Mouse (Mus musculus) cerebellum, adult 9-10 months (tissue): ENCODE measurements around the gene Mrpl18.
"Not testable (repeated sequence)": the region's sequence is repeated elsewhere in the genome, so short reads cannot be mapped to it uniquely, and the experiment has no call there.

ENCODE experiments used
- DNase-seq: peaks from one replicate; pipeline ENCODE4 v3.0.0; 2022

The Mrpl18 gene

DNA sequence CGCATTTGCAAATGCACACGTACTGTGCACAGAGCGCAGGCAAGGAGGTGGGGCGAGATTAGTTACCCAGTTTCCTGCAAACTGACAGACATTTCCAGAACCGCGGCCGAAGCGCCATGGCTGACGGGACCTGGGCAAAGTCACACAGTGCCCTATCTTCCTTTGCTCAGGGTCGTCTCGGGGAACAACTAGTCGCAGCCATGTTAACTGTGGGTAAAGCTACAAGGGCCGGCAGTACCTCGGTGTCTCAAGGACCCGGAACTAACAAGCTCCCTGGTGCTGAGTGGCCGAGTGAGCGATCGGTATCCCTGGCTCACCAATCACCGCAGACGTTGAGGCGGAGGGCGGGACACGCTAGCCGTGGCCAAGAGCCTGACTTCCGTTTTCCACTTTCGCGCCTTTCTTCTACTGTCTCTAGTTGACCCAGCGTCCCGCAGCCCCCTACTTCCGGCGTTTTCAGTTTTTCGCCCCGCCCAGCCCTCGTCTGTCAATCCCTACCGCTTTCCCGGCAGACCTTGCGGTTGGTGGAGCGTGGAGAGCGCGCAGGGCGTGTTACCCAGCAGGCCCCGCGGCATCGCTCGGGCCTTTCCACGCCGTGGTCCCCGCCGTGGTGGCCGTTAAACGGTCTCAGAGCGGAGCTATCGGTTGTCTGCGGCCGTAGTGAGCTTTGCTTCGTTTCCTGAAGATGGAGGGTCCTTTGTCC is at the start of gene Mrpl18:
Gene Mrpl18, minus strand, starts transcription at position 465 of the 703 bp plus-strand sequence.
- DNase-seq: peak; percentile 99

DNA sequence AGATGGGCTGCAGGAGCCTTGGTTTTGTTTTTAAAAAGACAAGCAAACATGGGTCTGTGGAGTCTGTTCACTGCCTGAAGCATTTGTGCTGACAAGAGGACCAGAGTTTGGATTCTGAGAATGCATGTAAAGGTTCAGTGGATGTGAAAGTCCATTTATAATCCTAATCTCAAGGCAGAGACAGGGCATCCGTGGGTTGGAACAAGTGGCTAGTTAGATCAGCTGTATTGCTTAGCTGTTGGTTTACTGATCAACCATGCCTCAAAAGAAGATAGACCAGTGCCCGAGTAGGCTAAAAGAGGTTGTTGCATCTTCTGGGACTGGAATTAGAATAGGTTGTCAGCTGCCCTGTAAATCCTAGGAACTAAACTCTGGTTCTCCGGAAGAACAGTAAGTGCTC is 47.3 kb upstream of the Mrpl18 start:
- no peak for DNase-seq

DNA sequence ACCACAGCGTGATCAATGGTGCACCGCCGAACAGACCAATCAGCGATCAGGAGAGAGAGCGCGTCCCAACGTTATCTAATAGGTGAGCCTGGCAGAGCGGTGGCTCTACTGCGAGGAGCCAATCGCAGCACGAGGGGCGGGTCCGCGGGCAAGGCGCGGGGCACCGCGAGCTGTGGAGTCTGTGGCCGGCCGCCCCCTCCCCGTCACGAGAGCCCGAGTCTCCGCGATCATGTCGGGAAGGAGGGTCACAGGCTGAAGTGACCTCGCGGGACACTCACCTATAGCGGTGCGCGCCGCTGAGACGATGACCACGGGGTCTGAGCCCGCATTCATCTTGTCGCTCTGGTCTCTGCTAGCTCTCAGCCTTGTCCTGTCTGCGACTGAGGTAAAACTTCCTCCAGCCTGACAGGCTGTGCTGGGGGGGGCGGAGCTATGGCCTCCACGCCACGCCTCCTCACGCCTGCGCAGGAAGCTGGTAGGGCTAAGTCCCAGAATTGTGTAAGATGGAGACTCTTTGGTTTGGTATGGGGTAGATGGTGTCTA is 44.3 kb upstream of the Mrpl18 start, which contains the start of gene Acat2:
Gene Acat2, minus strand, starts transcription at position 417 of the 543 bp plus-strand sequence.
- DNase-seq: peak; percentile 97

DNA sequence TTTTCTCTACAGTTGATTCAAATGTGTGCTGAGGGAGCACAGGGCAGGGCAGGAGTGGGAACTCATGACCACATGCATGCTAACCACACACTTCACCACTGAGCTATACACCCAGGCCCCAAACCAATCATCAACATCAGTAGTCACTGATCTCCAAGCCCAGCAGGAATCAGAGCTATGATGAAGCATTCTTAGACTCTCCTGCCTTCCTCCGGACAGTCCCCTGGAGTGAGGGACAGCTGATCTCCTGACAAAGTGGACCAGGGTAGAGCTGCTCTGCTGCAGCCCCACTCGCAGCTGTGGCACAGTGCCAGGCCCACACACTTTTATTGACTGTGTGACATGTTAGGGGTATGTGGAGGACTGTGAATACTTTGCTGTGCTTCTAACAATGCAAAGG is 43.2 kb upstream of the Mrpl18 start:
- peak; percentile 44 for DNase-seq

DNA sequence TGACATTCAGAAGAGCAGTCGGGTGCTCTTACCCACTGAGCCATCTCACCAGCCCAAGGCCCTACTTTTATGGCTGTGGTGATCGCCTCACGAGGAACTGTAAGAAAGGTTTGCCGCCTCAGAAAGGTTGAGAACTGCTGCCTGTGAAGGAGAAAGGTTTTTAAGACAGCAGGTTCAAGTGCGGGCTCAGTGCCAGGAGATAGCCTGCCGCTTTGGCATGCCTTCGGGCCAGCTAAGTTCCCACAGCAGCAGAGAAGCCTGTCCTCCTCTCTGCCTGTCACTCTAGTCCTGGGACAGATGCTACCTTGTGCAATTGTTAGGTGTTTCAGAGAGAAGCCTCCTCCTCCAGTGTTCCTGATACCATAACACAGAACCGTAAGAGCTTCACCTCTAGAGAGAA is 40.5 kb upstream of the Mrpl18 start:
- DNase-seq: no peak

DNA sequence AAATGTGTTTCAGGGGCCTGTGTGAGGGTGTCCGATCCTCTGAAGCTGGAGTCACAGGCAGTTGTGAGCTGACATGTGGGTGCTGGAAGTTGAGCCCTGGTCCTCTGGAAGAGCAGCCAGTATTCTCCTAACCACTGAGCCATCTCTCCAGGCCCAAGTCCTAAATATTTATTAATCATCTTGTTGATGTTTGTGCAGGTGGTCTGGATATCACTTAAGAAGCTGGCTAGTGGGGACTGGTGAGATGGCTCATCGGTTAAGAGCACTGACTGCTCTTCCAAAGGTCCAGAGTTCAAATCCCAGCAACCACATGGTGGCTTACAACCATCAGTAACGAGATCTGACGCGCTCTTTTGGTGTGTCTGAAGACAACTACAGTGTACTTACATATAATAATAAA is 33.5 kb upstream of the Mrpl18 start:
- DNase-seq: no peak

DNA sequence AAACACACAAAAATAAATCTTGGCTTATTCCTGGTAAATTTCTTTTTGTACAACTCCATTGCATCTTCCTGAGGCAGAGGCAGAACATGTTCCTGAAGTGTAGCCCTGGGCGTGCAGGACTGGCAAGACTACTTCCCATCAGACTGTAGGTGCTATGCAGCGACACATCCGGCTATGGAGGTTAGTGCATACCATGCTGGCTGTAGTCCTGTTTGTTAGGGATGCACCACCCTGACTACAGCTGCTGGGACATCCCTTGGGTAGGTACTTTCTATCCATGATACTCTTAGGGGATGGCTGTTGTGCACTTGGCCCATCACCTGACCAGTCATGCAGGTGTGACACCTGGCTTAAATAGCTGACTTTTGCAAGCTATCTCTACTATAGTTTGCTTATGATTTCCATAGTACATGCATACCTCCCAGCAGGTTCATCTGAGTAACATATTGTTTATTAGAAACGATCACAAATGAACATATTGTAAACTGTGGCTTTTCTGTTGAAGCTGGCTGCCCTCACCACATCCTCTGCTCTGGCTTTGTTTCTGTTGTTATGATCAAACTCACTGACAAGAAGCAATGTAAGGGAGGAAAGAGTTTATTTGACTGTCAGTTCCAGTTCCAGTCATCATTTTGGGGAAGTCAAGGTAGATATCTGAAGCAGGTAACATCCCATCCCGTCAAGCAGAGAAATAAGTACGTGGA is 26.5 kb upstream of the Mrpl18 start:
- DNase-seq: no peak

DNA sequence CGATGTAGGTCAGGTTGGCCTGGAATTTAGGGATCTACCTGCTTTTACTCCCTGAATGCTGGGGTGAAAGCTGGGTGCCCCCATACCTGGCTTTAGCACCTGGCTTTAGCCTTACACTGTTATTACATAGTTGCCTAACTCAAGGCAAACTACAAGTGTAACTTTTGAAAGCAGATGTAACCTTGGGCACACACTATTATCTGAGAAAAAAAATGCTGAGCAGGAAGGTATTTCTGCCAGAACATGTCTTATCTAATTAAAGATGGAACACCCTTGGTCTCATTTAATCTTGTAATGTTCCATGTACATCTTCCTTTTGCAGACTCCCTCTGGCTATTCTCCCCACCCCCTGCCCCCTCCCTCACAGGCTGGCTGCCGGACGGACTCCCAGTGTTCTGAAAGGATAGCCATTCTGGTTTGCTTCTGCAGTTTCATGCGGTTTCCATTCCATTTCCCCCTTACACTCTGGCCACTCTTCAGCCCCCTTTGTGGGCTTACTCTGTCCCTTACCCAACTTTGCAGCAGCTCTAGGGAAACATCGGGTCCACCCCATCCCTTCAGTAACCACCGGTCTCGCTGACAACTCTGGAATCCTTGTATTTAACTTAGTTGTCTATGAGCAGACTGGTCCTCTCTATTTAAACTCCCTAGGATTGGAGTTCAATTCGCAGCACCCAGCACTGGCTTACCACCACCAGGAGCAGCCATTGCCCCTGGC is 25.6 kb upstream of the Mrpl18 start:
- DNase-seq: no peak

DNA sequence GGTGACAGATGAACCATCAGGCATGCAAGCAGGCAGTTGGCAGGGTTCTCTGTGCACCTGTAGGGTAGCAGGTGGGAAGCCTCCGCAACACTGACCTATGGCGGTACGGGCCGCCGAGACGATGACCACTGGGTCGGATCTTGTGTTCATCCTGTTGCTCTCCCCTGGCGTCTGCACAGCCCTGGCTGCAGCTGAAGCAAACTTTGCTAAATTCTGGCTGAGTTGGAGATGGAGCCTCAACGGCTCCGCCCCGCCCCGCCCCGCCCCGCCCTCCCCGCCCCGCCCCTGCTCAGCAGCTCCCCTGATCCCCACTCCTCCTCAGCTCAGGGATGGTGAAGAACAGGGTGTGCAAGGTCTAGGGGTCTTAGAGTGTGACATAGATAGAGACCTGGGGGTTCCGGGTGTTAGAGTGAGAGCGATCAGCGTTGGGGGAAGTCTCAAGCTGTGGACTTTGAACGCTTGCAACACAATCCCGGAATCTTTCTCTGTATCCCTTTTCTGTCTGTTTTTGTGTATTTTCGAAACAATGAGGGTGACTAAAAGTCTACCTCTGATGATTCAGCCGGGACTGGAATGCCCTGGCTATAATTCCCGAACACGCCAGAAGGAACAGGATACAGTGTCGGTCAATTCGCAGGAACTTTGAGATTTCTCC is 24.1 kb upstream of the Mrpl18 start, which contains the start of gene Acat3:
Gene Acat3, minus strand, starts transcription at position 450 of the 655 bp plus-strand sequence.
- DNase-seq: peak; percentile 65

DNA sequence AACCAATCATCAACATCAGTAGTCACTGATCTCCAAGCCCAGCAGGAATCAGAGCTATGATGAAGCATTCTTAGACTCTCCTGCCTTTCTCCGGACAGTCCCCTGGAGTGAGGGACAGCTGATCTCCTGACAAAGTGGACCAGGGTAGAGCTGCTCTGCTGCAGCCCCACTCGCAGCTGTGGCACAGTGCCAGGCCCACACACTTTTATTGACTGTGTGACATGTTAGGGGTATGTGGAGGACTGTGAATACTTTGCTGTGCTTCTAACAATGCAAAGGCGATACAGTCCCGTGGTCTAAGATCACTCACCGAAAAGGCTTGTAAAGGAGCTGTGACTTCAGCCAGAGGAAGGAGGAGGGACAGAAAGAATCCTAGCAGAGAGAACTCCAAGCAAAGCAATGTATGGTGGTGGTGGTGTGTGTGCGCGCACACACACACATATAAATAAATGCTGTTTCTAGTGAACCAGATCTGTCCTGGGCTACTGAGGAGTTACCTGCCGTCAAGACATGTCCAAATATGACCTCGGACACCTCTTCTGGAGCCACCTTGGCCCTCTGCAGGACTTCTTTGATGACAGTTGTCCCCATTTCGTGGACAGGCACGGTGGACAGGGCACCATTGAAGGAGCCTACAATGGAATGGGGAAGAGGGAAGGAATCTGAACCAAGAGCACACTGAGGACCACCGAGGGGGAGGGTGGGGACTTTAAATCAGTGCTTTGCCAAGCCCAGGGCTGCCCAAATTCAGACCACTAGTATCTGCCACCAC is 23.4 kb upstream of the Mrpl18 start:
- DNase-seq: not testable (repeated sequence)

DNA sequence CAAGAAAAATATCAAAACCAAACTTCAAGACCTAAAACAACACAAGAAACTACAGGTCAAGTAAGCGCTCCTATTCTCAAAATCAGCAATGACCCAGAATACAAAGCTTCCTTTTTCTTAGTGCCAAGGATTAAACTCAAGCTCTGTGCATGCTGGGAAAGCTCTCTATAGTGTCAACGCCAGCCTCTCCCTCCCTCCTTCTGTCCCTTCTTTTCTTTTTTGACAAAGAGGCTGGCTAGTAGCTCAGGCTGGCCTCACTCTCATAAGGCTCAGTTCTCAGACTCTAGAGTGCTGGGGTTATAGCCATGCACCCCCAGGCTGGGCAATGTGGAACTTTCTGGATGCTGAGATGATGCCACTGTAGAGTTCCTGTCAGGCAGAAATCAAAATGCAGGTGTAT is 21.9 kb upstream of the Mrpl18 start:
- DNase-seq: no peak

DNA sequence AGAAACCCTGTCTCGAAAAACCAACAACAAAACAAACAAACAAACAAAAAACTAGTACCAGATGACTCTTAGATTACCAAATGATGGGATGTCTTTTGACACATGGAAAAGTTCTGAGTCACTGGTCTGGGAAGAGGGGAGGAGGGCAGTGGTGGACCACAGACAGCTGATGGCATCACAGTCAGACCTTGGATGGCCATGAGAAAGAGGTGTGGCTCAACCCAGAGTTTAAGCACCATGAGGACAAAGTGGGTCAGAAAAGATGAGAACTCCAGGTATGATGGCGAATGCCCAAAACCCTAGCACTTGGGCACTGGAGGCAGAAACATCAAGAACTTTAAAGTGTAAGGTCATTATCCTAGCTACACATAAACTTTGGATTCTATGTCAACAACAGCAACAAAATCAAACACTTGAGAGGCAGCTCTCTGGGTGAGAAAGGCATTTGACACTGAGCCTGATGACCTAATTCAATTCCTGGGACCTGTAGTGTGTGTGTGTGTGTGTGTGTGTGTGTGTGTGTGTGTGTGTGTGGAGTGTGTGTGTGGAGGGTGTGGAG is 21.3 kb upstream of the Mrpl18 start:
- no peak for DNase-seq

DNA sequence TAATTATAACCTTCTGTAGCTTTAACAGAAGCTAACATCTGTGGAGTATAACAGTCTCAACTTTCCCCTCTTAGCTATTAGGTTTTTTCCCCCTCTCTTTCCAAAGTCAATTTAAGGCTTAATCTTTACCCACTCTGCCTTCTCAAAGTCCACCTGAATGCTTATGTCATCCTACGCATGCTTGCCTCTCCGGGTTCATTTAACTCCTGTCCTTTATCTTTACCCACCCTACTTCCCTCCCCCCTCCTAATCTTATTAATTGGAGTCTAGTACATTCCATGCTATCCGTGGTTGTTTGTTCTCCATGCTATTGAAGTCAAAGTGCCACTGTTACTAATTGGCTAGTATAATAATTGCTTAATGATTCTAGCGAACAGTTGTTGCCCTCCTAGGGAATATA is 19.6 kb upstream of the Mrpl18 start:
- no peak for DNase-seq

DNA sequence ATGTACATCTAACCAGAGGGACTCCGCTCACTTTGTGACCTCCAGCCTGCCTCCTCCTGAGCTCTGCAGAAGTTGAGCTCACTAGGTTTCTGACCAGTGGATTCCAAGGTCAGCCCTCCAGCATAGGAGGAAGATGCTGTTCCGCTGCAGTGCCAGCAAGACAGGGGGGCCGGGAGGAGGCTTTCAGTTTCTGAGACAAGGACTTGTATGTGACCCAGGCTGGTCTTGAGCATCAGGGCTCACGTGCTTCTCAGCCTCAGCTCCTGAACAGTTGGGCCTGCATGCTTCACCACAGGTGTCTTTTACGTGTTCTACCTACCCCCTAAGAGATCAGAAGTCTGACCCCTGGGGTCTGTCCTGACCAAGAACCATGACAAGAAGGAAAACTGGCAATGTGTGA is 15.4 kb upstream of the Mrpl18 start:
- DNase-seq: not testable (repeated sequence)

DNA sequence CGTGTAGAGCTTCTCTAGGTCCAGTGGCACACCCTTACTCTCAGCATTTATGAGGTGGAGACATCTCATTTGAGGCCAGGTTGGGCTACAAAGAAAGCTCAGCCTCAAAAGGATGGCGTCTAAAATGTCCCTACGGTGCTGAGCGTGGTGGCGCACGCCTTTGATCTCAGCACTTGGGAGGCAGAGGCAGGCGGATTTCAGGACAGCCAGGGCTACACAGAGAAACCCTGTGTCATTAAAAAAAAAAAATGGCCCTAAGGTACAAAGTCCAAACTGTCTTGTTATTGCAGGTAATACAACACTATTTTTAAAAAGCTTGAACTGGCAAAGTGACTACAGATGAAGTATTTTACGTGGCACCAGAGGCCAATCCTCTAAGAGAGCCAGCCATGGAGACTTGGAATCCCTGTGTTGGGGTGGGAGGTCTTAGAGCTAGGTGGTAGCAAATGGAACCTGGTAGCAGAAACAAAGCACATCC is 9.6 kb upstream of the Mrpl18 start:
- DNase-seq: no peak

DNA sequence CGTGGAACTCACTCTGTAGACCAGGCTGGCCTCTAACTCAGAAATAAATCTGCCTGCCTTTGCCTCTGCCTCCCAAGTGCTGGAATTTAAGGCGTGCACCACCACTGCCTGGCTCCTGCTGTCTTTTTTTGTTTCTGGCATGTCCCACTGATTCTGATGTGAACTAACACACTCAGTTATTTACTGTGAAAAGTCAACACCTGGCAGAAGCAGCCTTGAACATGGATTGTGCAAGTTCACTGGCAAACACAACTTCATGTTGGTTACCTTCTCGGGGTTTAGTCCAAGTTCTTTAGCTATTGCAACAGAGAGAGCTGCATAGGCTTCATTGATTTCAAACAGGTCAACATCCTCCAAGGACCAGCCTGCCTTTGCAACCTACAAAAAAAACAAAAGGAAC is 8.9 kb upstream of the Mrpl18 start:
- no peak for DNase-seq

DNA sequence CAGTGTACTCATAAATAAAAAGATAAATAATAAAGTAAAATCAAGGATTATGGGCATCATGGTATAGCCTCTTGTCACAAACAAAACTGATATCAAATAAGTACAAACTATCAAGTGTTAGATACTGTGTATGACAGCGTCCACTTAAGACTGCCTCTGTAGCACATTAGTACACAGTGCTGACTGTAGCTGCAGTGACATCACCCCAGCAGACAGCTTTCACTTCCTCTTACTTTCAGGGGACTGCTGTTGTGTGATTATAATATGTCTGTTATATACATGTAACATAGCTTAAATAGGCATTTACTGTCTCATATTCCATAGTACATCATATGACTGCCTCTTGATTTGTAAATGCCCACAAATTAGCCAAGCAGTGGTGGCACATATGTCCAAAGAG is 4.9 kb upstream of the Mrpl18 start:
- DNase-seq: no peak

DNA sequence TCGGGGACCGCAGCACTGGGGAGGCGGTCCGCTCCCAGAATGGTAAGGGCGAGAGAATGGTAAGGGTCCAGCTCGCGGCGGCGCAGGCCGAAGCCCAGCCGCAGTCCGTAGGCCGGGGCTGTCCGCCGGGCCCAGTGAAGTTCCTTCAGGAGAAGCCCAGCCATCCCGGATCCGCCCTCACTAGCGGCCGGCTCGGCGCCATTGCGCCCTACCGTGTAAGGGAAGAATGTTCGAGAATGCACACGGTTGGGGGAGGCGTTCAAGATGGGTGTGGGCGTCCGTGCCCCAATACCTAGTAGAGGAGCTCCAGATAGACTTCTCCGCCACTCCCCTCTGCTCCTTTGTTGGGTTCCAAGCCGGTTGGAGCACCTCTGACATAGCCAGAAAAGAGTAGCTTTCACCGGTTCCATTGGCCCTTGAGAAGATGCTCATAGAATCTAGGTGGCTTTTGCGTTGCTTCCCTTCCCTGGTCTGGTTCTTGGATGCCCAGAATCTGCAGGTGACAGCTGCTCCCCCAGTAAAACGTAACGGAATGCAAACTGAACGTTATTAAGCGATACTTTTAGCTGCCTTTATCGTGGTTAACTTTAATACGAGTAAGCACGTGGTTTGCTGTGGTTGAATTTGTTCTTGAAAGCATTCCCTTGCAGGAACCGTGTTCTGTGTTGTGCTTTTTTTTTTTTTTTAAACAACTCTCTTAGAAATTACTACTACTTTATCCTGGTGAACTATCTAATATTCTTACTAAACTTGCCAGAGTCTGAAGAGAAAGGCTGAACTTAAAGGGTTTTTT is 639 bp upstream of the Mrpl18 start:
- peak; percentile 68 for DNase-seq

DNA sequence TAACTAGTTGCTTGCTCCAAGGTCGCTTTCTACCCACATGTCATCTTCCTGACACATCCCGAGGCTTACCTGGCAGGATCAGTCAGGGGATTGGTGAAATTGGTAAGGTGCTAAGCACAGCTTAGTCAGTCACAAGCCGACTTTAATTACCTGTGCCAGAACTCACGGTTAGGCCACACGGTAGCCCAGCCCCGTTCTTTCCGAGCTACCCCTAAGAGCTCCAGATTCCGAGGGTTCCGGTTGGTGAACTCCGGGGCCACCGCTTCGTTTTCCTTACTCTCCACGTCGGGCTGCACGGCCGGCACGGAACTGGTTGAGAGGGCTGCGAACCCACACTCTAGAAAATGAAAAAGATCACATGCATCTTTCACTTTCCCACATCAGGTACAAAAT is 661 bp downstream of the Mrpl18 start, which contains the start of gene Tcp1:
Gene Tcp1, plus strand, starts transcription at position 214 of the 393 bp plus-strand sequence.
- DNase-seq: no peak

DNA sequence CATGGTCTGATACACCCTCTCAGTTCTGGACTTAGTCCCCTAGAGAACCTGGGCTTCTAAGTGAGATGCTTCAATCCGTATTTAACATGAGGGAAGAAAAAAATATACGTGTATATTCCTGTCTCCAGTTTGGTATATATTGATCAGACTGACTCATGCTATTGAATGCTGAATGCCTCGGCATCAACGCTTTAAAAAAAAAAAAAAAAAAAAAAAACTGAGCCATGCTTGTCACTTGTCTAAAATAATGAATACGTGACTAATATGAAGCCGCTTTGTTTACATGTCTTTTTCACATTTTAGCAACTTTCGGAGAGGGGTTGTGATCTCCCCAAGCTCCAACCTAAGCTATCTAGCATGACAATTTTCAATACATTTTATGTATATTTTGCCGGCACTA is 5.8 kb downstream of the Mrpl18 start:
- DNase-seq: no peak
